Mouse (Mus musculus) small intestine, adult 2 months (tissue): ENCODE measurements around the gene Pla2g6.

Experiments used
- CTCF ChIP-seq: fragments of 200-500 bp; IDR thresholded peaks from 2 replicates; pipeline ENCODE4 v1.5.1; 2012; ENCODE audit warnings: low read depth, mild to moderate bottlenecking, control low read depth, inconsistent platforms, low read length, moderate library complexity, mixed read lengths; ENCODE audit not compliant: insufficient replicate concordance, insufficient read length; ENCODE audit errors: extremely low read depth
- POLR2A ChIP-seq: fragments of 200-500 bp; IDR thresholded peaks from 2 replicates; pipeline ENCODE4 v1.6.1; 2012; ENCODE audit warnings: low read depth, mild to moderate bottlenecking, control low read depth, inconsistent platforms, low read length, moderate library complexity

GRCm38 (mm10) chr15:79252580-79252979 is 75.6 kb downstream of the Pla2g6 start:
- TF ChIP-seq CTCF, result no peak
- no peak for TF ChIP-seq POLR2A
